Mouse (Mus musculus) yolk sac, embryonic 10.5 days (tissue): ENCODE data around the gene Mrpl3.
"Not testable (repeated sequence)": the region's sequence is repeated elsewhere in the genome, so short reads cannot be mapped to it uniquely, and the experiment has no call there.

Experiments used
- DNase-seq: peaks from one replicate; pipeline ENCODE4 v3.0.0-alpha.2; 2017; ENCODE audit warnings: low spot score

Gene Mrpl3

DNA sequence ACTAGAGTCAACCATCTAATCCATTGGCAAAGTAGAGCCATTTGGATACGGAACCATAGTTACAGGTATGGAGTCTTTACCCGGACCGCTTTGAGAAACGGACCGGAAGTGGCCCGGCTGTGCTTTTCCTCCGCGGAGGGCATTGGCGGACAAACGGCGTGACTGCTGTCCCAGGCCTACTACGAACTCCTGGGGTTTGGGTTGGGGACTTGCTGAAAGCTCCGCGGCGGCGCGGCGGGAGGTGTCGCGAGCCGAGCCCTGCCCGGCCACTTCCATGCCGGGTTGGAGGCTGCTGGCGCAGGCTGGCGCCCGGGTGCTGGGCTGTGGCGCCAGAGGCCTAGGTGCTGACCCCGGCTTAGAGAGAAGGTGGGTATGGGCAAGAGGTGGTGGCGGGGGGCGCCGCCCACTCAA lies at the start of gene Mrpl3:
TSS of gene Mrpl3 (plus strand) at position 93 of the 411 bp plus-strand sequence.
- peak; percentile 81 for DNase-seq

GRCm38 (mm10) chr9:105010721-105011120 lies 42.3 kb upstream of the Mrpl3 start:
- no peak for DNase-seq

DNA sequence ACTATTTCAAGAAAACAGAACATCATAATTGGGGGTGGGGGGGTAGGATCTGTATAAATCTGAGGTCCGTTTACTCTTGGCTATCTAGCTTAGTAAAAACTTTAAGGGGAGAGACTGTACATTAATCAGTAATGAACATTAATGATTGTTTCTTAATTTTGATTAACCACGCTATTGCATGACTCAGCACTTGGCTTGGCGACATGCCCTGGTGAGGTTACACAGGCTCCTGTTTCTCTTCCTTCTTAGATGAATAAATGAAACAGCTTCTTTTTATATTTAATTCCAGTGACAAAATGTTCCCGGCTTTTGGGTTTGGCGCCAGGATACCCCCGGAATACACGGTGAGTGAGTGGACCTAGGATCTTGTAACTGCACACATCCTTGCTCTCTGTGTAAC lies 34.9 kb upstream of the Mrpl3 start:
- DNase-seq, result no peak

GRCm38 (mm10) chr9:105028311-105028710 lies 24.7 kb upstream of the Mrpl3 start:
- DNase-seq, result no peak

GRCm38 (mm10) chr9:105032572-105032971 lies 20.5 kb upstream of the Mrpl3 start:
- no peak for DNase-seq

DNA sequence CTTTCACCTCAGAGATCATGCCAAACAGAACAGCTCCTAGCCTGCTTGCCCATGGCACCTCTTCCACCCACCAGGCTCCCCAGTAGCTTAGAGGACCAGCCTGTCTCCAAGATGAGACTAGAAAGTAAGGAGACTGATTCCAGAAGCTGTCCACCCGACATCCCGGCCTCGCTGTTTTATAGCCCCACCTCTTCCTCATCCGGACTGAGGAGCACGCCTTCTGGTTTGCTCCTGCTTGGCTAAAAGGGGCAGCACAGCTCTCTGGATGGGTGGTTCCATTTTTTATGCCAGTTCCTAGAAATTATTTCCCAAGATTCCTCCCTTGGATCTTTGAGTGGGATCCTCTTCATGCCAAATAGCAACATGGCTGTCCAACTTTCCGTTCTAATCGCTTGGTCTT lies 19.4 kb upstream of the Mrpl3 start:
- no peak for DNase-seq

DNA sequence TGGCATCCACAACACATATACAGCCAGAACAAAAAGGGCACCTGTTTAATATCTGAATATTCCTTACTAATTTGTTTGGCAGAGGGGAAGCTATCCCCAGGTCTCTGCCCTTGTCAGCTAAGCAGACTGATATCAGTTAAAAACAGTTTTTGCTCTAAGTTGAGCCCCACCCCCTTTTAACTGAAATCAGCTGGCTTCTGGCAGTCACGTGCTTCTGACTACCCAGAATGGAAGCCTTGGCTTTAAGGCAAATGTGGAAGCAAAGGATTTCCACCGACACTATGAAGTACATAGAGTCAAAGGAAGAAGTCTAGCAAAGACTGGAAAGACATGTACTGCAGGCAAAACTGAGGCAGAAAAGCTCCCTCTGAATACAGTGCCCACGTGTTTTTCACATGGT lies 15.2 kb upstream of the Mrpl3 start:
- no peak for DNase-seq

DNA sequence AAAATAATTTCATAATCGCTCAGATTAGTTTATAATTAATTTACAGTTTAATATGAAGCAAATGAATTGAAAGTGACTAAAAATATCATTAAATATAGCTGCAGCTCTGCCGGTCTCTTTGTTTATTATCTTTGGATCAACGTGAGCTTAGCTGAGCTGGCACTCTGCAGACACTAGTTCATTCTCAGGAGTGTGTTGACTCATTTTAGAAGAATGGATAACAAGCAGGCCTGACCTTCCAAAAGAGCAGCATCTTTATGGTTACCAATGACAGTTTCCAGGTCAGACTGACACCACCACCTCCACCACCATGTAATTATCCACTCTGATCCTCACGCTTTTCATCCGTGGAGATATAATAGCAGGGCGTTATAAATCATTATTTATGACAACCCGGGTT lies 7.0 kb upstream of the Mrpl3 start:
- no peak for DNase-seq

- no peak for DNase-seq
These were observed 4.7 kb upstream of the Mrpl3 start for GRCm38 (mm10) chr9:105048351-105048750.

DNA sequence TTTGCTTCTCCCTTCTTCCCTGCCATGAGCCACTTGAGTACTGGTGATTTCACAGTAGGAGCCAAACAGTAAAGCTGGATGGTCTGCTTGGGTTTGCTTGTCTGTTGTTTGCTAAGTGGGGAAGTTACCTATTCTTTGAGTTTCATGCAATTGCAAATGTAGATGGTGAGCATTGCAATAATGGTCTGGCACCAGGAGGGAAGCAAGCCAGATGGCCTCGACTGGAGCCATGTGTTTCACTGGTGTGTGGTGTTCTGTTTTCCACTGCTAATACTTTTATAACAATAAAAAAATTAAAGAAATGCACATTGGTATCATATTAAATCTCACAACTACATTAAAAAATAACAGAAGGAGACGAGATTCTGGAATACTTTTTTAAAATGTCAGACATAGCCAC lies 3.4 kb upstream of the Mrpl3 start:
- no peak for DNase-seq

DNA sequence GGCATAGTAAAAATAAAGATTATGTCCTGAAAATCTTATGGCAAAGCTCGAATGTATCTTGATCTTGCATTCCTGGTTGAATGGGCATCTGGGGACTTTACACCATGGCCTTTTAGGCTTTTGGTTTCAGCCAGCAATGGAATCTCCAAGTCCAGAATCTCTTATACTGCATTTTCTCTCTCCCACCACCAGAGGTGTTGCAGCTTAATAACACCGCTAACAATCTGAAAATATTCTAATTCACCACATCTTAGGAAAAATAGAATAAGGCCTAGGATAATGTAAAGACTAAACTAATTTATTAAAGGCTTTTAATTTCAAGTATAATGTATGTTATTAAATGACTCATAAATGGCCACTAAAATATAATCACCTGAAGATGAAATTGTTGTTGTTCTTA lies 2.8 kb upstream of the Mrpl3 start:
- DNase-seq, result no peak

DNA sequence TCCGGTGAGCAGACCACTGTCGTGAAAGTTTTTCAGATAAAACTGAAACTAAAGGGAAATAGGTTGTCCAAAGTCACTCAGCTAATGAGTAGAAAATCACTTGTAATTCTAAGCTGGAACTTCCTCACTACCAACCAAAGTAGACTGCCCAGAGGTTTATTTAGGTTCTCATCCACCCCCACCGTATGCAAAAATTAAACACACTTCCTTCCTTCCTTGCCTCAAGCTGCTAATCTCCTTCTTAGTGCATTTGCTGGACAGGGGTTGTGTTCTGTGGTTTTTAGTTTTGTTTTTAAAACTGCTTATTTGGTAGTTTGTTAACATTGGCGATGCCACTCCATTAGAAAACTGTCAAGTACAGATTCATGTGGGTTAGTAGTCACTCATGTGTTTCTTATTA lies 773 bp downstream of the Mrpl3 start:
- no peak for DNase-seq

- DNase-seq, result no peak
These were observed 16.1 kb downstream of the Mrpl3 start for GRCm38 (mm10) chr9:105069106-105069505.

DNA sequence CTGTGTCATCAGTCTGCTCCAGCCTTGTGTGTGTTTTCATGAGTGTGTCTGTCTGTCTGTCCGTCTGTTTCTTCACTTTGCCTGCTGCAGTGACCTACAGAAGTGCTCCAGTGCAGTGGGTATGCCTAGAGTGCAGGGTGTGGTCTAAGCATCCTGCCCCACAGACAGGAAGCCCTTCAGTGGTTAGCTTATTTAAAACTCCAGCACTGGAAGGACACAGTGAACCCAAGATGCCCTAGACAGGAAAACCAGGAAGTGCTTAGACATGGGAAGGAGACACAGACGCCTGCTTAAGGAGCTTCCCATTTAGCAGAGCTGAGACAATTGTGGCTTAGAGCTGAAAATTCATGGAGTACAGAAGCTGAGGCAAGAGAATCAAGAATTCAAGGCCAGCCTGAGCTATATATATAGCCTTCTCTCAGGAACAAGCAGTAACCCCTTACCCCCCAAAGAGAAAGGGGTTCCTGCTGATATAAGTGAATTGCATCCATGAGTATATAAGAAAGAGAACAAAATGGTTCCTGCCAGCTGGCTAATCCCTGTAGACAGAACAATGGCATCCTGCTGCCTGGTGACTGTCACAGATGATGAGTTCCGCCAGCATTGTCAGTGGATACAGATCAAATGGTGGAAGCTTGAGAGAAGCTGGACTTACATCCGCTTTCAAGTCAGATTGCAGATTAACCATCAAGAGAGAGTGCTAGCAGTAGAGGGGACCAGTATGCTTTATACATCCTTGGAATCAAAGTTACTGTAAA lies 20.1 kb downstream of the Mrpl3 start:
- no peak for DNase-seq

GRCm38 (mm10) chr9:105074851-105075250 lies 21.8 kb downstream of the Mrpl3 start:
- DNase-seq, result no peak

GRCm38 (mm10) chr9:105076756-105077424 lies 23.9 kb downstream of the Mrpl3 start:
- no peak for DNase-seq

DNA sequence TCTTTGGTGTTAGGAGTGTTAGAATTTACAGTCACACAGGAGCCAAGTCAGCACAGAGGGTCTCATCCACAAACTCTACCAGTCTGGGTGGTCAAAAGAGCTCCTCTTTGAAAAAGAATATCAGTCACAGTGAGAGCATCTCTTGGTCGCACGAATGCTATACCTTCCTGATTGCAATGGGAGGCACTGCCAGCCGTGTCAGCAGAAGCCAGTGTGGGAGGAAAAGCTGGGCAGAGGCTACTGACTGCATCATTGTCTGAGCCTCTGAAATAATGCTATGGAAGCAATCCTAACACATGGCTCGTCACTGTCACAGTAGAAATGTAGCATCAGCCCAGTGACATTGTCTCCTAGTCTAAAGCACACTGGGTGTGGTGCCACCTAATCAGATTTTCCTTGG lies 25.4 kb downstream of the Mrpl3 start:
- no peak for DNase-seq

DNA sequence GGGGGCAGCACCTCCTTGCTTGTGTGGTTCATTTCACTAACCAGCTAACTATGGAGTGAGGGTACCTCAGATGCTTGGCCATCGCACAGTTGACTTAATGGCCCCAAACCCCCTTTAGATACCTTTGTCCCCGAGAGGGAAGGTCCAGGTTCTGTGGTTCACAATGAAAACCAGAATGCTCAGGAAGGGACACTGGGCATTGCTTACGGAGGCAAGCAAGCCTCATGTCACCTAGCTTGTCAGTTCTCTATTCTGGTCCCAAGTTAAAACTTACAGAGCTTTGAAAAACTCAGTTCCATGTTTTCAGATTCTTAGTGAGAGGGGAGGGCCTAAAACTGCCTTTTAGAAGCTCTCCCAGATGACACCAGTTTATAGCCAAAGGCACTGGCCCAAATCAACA lies 27.2 kb downstream of the Mrpl3 start:
- DNase-seq, result no peak

- no peak for DNase-seq
These were observed 48.0 kb downstream of the Mrpl3 start for GRCm38 (mm10) chr9:105100807-105101570.

GRCm38 (mm10) chr9:105101911-105102310 lies 48.9 kb downstream of the Mrpl3 start:
- DNase-seq, result no peak

DNA sequence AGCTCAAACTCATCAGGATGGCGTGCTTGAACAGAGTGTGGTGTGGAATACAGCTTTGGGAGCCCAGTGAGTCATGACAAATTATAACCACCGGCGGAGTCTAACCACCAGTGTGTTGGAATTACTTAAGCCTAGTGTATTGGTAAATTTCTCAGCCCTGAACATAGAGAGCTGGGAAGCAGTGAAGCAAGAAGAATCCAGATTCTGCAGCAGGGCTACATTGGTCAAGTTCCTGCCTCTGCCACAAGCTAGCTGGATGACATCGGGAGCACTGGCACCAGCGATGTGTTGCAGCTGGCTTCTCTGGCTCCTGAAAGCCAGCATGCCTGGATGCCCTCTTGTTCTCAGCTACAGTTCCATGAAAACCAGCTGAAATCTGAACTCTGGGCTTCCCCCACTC lies 50.9 kb downstream of the Mrpl3 start:
- no peak for DNase-seq

DNA sequence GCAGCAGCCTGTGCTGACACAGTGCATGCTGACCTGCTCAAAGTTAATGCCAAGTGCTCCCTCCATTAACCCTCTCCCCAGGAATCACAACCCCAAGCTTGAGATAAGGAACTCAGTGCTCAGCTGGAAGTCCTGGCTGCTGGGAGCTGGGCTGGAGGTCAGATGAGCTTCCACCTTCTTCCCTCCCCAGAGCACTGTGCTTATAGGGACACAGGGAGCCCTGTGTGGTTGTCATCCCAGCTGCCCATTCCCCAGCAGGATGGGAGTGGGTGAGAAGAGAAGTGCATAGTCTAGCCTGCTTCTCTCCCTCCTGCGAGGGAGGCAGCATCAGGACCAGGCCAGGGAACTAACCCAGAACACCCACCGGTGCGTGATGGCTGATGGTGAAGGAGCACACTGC lies 72.2 kb downstream of the Mrpl3 start:
- DNase-seq, result not testable (repeated sequence)
